Mouse (Mus musculus) forebrain, embryonic 14.5 days (tissue): Measurements from ENCODE around the gene Spon1. TPM values are rescaled to one million over a fixed set of nuclear protein-coding genes. Genes with fewer than 3 reads are reported as not detected.
A peak's percentile ranks its signal among the peaks of the same experiment; 100 is the strongest.

Source experiments
- ATAC-seq: fragments of 200-750 bp; cut with Nextera tagmentation; 2 replicates; pipeline ENCODE4 v1.8.0; 2017; ENCODE audit warnings: mild to moderate bottlenecking, moderate library complexity
- DNase-seq: peaks from one replicate; pipeline ENCODE4 v3.0.0-alpha.2; 2015; ENCODE audit warnings: low spot score
- H3K27ac ChIP-seq: fragments of 300-500 bp; sonication (generic); 2 replicates; pipeline ENCODE4 v1.5.1; 2014; ENCODE audit warnings: low read depth, mild to moderate bottlenecking, control low read depth, low read length, moderate library complexity
- H3K27me3 ChIP-seq: fragments of 300-500 bp; sonication (generic); replicated peaks from 2 replicates; pipeline ENCODE4 v1.6.1; 2014; ENCODE audit warnings: low read length, control low read depth, mixed read lengths; ENCODE audit not compliant: control insufficient read depth, insufficient read depth
- H3K36me3 ChIP-seq: fragments of 300-500 bp; sonication (generic); 2 replicates; pipeline ENCODE4 v1.6.1; 2014; ENCODE audit warnings: low read length, control low read depth; ENCODE audit not compliant: control insufficient read depth, insufficient read depth
- H3K4me1 ChIP-seq: fragments of 300-500 bp; sonication (generic); 2 replicates; pipeline ENCODE4 v1.6.1; 2014; ENCODE audit warnings: antibody characterized with exemption, low read length, control low read depth; ENCODE audit not compliant: control insufficient read depth, insufficient read depth
- H3K4me2 ChIP-seq: fragments of 300-500 bp; sonication (generic); 2 replicates; pipeline ENCODE4 v1.6.1; 2014; ENCODE audit warnings: mild to moderate bottlenecking, control low read depth, low read length
- H3K4me3 ChIP-seq: fragments of 300-500 bp; sonication (generic); 2 replicates; pipeline ENCODE4 v1.5.1; 2014; ENCODE audit warnings: low read depth, low read length, control low read depth
- H3K9ac ChIP-seq: fragments of 300-500 bp; sonication (generic); 2 replicates; pipeline ENCODE4 v1.6.1; 2014; ENCODE audit warnings: mild to moderate bottlenecking, low read length, control low read depth, moderate library complexity
- H3K9me3 ChIP-seq: fragments of 300-500 bp; sonication (generic); replicated peaks from 2 replicates; pipeline ENCODE4 v1.6.1; 2016; ENCODE audit warnings: low read length, control low read depth, mixed read lengths; ENCODE audit not compliant: control insufficient read depth
- WGBS: fragments of 180-500 bp; shearing (Covaris S2); extraction: QIAGEN DNeasy Blood & Tissue Kit; methylation state at CpG from one replicate; pipeline ENCODE4 v1.1.7; 2014; 5-methylcytosine and 5-hydroxymethylcytosine counted together
- polyA plus RNA-seq: library from polyadenylated mRNA; unstranded; fragments of >200 nt; fragmentation: Nextera tagmentation; extraction: Ambion mirVana; gene quantifications from 2 replicates; pipeline ENCODE4 v1.2.1, GENCODE M21; 2014

The Spon1 gene
- polyA plus RNA-seq, 1 experiment from 2014 or later = 10.4 TPM

DNA sequence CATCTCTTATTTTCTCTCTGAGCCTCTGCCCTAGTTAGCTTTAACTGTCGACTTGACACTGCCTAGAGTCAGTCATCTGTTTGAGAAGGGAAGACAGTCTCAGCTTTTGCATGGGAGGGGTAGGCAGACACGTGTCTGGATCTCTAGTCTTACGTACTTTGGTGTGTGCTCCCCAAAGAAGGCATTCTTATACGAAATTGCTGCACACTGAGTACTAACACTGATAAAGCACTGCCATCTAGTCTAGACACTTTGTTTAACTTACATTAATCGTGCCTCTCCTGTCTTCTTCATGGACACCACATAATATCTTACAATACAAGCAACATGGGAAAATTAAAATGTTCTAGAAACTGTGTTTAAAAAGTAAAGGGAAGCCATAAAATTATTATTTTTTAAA lies 129.5 kb downstream of the Spon1 start:
- Histone ChIP-seq H3K4me2 (no peak overlapping the region), H3K4me3 (no peak overlapping the region), H3K27me3 (no peaks in the 10 kb centered on the region), H3K4me1 (no peaks in the 10 kb centered on the region), H3K9me3 (0 out of 2 replicates have a peak, but pooled peaks cover 5% of the 10 kb centered on the region), H3K9ac (no peak overlapping the region), H3K36me3 (no peaks in the 10 kb centered on the region), H3K27ac (no peak overlapping the region)
- DNase-seq (no peak), ATAC-seq (no peak)
- 82% methylated on average over 5 of the region's 5 CpGs for WGBS

DNA sequence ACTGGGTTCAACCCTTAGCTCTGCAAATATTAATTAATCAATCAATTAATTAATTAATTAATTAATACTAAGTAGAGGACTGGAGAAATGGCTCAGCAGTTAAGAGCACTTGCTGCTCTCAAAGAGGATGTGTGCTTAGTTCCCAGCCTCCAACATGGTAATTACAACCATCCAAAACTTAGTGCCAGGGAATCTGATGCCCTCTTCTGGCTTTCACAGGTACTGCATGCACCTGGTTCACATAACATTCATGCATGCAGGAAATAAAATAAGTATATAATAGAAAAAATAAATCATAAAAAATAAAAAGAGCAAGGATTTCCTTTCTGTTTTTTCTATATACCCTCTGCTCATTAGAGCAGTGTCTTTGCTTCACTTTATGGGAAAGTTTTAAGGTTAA lies 132.6 kb downstream of the Spon1 start:
- H3K27me3 ChIP-seq = no peaks in the 10 kb centered on the region
- H3K4me3 ChIP-seq = no peak overlapping the region
- no peak overlapping the region for H3K27ac ChIP-seq
- H3K9ac ChIP-seq = no peak overlapping the region
- no peaks in the 10 kb centered on the region for H3K9me3 ChIP-seq
- H3K4me1 ChIP-seq = peaks cover 5% of the 10 kb centered on the region
- H3K4me2 ChIP-seq = no peak overlapping the region
- DNase-seq (no peak), ATAC-seq (no peak)
- H3K36me3 ChIP-seq = no peaks in the 10 kb centered on the region

DNA sequence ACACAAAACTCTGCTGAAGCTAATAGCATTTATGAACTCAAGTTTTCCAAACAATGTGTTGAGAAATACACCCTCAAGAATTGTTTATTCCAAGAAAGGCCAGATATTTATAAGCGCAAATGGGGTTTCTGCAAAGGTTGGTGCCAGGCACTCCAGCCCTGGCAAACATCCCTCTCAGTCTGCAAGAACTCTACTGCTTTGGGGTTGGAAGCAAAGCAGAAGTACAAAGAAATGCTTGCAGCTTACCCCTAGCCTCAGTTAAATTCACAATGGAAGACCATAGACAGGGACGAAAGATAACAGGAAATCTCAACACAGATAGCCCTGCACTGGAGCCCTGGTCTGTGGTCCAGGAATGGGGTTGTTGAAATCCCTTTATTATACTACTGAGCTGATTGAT lies 135.7 kb downstream of the Spon1 start:
- Histone ChIP-seq H3K36me3 (no peaks in the 10 kb centered on the region), H3K27ac (no peak overlapping the region), H3K27me3 (no peaks in the 10 kb centered on the region), H3K9ac (no peak overlapping the region), H3K4me2 (peak overlapping the region; percentile 29), H3K4me1 (peaks cover 5% of the 10 kb centered on the region), H3K4me3 (no peak overlapping the region), H3K9me3 (no peaks in the 10 kb centered on the region)
- DNase-seq = no peak
- ATAC-seq = no peak
- 60% methylated on average over 2 of the region's 2 CpGs for WGBS

DNA sequence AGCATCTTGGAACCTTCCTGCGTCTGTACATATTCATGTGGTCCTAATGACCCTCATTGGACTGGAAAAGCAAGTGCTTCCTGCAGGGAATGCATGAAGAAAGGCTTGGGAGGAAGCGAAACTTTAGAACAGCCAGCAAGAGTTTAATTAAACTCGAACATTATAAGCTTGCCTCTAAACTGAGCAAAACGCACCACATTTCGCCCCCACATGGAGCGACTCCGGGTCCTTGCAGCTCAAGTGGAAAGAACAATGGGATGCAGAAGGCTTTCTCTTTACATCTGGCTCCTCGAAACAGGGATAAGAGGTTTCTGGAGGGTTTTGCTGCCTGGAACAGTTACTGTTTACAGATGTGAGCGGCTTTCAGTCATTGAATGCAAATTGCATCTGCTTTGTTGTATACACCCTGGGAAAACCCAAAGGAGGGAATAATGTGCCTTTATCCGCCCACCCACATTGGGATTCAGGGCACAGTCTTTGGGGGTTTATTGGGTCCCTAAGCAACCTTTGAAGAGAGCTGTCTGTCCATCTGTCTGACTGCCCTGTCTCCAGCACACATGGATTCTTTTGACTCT lies 136.2 kb downstream of the Spon1 start:
- Histone ChIP-seq H3K9ac (no peak overlapping the region), H3K4me1 (peaks cover 5% of the 10 kb centered on the region), H3K4me2 (peak overlapping the region; percentile 29), H3K27ac (no peak overlapping the region), H3K9me3 (no peaks in the 10 kb centered on the region), H3K36me3 (no peaks in the 10 kb centered on the region), H3K27me3 (no peaks in the 10 kb centered on the region), H3K4me3 (no peak overlapping the region)
- WGBS = 8% methylated on average over 10 of the region's 10 CpGs
- DNase-seq (peak; percentile 49), ATAC-seq (0 out of 2 replicates have a peak, but pooled peaks have one; percentile 15)

DNA sequence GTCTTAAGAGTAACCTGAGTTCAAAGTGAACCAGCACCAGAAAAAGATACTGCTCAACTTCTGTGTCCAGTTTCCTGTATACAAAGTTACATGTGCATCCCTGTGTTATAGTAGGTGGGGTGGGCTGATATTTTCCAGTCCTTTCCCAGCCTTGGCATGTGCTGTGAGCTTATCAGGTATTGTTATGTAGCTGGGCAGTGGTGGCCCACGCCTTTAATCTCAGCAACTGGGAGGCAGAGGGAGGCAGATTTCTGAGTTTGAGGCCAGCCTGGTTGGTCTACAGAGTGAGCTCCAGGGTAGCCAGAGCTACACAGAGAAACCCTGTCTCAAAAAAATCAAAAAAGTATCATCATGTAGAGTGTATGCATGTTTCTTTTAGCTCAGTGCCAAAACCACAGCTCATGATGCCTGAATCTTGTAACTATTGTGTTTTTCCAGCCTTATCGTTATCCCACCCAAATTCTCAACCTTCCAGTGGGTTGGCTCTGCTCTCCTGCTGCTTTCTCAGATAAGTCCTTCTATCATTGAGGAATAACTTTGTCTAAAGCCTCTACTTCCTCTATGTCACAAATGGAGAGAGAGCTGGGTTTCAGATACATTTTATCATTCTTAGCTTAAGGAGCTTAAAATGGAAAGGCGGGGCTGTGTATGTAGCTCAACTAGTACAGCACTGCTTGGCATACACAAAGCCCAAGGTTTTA lies 137.5 kb downstream of the Spon1 start:
- Histone ChIP-seq H3K4me1 (peaks cover 5% of the 10 kb centered on the region), H3K4me3 (no peak overlapping the region), H3K27me3 (no peaks in the 10 kb centered on the region), H3K4me2 (no peak overlapping the region), H3K27ac (no peak overlapping the region), H3K9me3 (no peaks in the 10 kb centered on the region), H3K9ac (no peak overlapping the region), H3K36me3 (no peaks in the 10 kb centered on the region)
- 83% methylated on average over 3 of the region's 3 CpGs for WGBS
- ATAC-seq = no peak
- DNase-seq = no peak

DNA sequence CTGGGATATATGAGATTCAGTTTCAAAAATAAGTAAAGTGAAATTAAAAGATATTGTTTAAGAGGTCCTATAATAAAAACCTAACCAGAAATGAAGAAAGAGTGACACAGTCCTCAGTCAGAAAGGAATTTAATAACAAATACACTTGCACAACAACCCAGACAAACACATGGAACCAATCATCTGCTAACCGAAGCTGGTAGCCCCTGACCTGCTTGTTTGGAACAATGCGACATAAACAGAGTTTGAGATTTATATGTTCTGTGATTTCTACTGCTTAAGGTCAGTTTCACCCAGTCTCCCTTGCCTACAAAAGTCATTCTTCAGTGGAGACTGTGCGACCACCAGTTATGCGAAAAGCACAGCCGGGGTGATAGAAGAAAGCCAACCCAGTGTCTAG lies 138.1 kb downstream of the Spon1 start:
- Histone ChIP-seq H3K4me3 (no peak overlapping the region), H3K4me1 (peaks cover 5% of the 10 kb centered on the region), H3K36me3 (no peaks in the 10 kb centered on the region), H3K9ac (no peak overlapping the region), H3K27ac (no peak overlapping the region), H3K4me2 (no peak overlapping the region), H3K9me3 (no peaks in the 10 kb centered on the region), H3K27me3 (no peaks in the 10 kb centered on the region)
- WGBS = 89% methylated on average over 5 of the region's 5 CpGs
- DNase-seq = no peak
- ATAC-seq = no peak

DNA sequence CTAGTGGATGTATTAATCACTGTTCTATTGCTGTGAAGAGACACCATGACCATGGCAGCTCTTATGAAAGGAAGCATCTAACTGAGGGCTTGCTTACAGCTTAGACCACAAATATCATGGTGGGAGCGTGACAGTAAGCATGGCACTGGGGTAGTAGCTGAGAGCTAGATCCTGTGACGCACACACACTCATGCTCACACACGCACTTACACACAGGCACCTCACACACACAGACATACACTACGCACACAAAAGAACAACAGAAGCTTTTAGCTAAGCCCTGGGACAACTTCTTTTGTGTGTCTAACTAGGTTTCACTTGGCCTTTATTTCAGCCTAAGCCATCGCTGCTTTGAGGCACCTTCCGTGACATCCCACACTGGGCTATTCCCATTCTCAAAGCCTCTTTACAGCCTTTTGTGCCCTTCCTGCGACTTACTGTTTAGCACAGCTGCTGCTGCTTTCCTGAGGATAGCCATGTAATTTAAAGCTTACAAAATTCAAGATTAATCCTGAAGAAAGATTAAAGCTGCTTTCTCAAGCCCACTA lies 138.6 kb downstream of the Spon1 start:
- H3K36me3 ChIP-seq = no peaks in the 10 kb centered on the region
- peaks cover 5% of the 10 kb centered on the region for H3K4me1 ChIP-seq
- H3K4me2 ChIP-seq = no peak overlapping the region
- H3K27me3 ChIP-seq = no peaks in the 10 kb centered on the region
- H3K27ac ChIP-seq = no peak overlapping the region
- no peak for ATAC-seq
- no peak overlapping the region for H3K4me3 ChIP-seq
- DNase-seq = no peak
- WGBS = 46% methylated on average over 7 of the region's 7 CpGs
- H3K9ac ChIP-seq = no peak overlapping the region
- no peaks in the 10 kb centered on the region for H3K9me3 ChIP-seq

GRCm38 (mm10) chr7:113909161-113909825 lies 143.5 kb downstream of the Spon1 start:
- DNase-seq = peak; percentile 39
- no peak overlapping the region for H3K4me2 ChIP-seq
- WGBS = 31% methylated on average over 12 of the region's 12 CpGs
- no peaks in the 10 kb centered on the region for H3K9me3 ChIP-seq
- H3K4me1 ChIP-seq = no peaks in the 10 kb centered on the region
- H3K27me3 ChIP-seq = no peaks in the 10 kb centered on the region
- no peak overlapping the region for H3K27ac ChIP-seq
- no peak overlapping the region for H3K4me3 ChIP-seq
- no peak for ATAC-seq
- H3K9ac ChIP-seq = no peak overlapping the region
- no peaks in the 10 kb centered on the region for H3K36me3 ChIP-seq

GRCm38 (mm10) chr7:113910856-113911255 lies 145.1 kb downstream of the Spon1 start:
- H3K27ac ChIP-seq = no peak overlapping the region
- 88% methylated on average over 7 of the region's 7 CpGs for WGBS

More at GRCm38 (mm10) chr7:113910856-113911255, 145.1 kb downstream of the Spon1 start:
- H3K4me2 ChIP-seq = no peak overlapping the region
- H3K9me3 ChIP-seq = no peaks in the 10 kb centered on the region
- H3K36me3 ChIP-seq = no peaks in the 10 kb centered on the region
- no peak overlapping the region for H3K4me3 ChIP-seq
- no peak overlapping the region for H3K9ac ChIP-seq
- no peaks in the 10 kb centered on the region for H3K4me1 ChIP-seq
- DNase-seq = no peak
- ATAC-seq = no peak
- no peaks in the 10 kb centered on the region for H3K27me3 ChIP-seq
